Mouse (Mus musculus): Measurements from ENCODE around the gene Farp1.
"Not testable (repeated sequence)": the region's sequence is repeated elsewhere in the genome, so short reads cannot be mapped to it uniquely, and the experiment has no call there.

Farp1 gene

DNA sequence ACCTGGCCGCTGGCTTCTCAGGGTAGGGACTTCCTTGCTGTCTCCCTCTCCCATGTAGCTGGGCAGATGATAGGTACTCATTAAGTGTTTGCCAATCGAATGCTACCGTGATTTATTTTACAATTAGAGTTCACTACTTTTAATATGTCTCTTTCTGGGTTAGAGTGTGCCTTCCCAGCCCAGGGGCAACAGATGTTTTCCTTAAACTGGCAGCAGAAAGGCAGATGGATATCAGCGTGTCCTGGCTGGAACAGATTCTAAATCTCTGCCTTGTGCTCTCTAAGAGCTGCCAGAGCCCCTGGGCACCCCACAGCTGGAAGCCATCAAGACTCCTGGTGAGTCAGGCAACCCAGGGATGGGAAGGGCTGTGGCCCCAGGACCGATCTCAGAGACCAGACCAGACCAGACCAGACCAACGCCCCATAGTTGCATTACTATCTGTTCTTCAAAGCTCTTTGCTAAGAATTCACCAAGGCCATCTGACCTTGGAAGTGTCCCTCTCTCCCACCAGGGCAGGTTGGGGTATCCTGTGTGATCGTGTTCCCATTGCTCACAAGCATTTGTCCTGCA is 69.8 kb downstream of the Farp1 start:
- DNase-seq (ENCODE audit: low spot score) = no peak

DNA sequence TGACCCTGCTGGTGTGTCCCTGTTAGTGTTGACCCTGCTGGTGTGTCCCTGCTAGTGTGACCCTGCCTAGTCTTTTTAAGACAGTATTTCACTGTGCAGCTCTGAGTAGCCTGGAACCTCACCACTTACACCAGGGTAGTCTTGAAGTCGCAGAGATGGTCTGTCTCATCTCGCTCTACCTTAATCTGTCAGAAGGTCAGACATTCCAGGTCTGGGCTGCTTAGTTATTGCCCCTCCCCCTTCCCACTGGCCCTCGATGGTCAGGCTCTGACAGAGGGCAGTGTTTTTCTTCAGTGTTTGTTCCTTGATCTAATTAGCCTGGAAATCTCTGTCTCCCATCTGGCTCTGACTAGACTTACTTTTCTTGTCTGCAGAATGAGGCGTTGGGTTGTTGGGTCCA is 71.9 kb downstream of the Farp1 start:
- DNase-seq (ENCODE audit: low spot score) = no peak

DNA sequence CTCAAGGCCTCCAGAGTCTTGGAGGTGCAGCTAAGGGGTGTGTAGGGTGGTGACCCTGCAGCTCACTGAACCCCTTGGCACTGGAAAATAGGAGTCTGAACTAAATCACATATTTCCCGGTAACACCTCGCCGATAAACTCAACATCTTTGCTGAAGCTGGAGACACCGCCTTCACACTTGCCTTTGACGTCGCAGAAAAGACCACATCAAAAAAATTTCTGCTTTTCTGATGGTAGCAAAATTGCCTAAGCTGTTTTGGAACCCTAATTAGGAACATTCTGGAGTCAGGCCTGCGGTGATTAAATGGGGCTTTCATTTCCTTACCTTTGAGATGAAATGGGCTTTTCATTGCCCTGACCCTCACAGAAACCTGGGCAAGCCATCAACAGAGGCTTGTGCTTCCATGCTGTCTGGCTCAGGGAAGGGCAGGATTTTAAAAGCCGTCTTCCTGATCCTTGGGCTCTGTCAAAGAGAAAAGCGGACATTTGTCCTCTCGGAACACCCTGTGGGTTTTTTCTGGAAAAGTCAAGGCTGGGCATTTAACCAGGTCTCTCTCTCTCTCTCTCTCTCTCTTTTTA is 72.8 kb downstream of the Farp1 start:
- no peak for DNase-seq (ENCODE audit: low spot score)

DNA sequence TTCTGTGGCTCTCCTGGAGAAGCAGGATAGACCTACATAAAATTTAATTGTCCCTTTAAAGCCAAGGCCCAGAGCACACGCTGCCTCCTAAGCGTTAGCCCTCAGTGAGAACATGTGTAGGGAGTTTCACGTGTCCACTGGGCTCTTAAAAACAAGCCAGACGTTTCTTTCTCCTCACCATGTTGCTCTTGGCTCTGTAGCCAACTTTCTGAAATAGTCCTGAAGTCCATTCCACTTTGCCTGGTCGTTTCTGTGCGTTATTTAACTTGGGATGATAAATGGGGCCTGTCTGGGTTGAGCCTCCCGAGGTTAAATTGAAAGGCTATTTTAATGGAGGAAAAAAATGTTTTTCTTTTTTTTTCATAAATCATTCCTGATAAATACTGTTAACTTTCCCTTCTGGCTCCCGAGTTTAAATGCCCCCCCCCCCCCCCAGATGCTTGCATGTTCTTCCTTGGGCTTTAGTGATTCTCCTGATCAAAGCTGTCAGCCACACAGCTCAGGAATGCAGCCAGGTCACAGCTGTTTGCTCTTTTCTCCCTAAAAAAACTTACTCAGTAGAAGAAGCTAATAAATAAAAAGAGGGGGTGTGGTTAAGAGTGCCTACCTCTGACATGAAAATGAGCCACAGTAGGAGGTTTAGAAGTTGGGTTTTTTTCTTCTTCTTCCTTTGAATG is 73.6 kb downstream of the Farp1 start:
- no peak for DNase-seq (ENCODE audit: low spot score)

DNA sequence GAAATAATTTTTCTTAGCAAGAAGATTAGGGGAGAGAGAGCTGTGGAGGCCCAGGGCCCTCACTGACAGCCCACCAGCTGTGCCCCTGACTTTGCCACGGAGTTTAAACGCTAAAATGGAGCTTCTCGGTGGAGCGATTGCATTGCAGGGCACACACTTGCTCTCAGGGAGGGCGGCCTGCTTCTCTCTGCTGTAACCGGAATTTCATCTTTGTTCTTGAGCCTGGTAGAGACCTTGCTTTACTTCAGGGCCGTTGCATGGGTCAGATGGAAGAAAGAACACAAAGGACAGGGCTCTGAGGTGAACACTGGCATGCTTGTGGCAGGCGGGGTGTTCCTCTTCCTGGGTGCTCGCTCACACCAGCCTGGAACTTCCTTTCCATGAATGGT is 74.1 kb downstream of the Farp1 start:
- DNase-seq (ENCODE audit: low spot score) = peak; percentile 32

DNA sequence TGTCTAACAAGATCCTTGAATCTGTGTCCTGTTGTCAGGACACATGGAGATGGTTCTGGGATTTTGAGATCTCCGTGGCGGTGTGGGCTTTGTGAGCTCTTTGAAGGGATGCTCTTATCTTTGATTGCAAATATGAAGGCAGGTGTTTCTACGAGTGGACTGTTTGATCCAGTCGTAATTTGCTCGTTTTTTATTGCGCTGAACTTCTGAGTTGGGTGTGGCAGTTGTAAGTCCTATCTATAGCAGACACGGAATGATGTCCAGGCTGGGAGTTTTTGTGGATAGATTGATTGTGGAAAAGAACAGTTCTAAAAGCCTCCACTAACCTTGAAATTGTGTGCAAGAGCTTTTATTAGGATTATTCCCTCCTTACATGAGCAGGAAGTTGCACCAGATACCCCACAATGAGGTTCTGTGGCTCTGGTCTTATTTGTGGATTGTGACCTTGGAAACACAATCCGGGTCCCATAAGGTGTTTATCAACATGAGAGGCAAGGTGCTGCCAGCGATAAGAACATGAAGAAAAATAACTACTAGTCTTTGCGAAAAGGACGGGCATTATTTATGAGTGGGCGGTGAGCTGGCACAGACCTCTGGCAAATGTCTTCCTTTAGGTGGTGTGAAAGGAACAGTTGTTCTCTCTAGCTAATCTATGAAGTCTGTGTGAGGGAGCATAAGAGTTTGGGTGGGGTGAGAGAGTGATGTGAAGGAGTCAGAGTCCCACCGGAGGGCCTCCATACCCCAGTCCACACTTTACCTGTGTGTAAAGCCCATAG is 75.7 kb downstream of the Farp1 start:
- no peak for DNase-seq (ENCODE audit: low spot score)

DNA sequence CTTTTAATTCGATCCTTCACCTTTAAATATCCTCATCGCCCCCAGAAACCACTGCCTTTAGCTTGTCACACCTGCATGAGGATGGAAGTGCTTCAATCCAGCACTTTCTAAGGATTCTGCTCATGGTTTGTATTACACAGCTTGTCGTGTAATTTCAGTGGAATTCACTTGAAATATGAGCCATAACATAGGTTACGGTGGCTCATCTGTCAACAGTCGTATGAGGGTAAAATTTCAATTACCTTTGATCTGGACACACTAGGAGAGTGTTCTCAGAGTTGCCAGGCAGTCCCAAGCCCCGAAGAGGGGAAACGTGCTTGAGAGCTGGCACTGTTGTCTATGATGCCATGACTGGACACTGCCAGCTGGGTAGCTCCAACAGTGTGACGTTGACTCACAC is 77.1 kb downstream of the Farp1 start:
- DNase-seq (ENCODE audit: low spot score) = no peak

DNA sequence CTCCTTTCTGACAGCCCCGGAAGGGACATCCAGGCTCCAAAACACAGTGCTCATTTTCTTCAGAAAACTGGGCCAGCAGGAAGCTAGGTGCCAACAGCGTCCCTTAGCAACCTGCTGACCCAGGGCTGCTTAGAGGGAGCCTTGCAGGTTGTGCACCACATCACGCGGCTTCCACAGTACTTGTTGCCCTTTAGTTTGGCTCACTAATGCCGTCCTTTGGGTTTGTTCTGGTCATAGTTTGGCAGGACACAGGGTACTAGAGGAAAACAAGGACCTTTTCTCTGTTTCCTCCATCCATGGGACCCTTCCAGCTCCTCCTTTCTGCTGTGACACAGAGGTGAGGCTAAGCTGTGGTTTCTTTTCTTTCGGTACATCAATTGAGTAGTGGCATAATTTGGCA is 78.8 kb downstream of the Farp1 start:
- DNase-seq (ENCODE audit: low spot score) = no peak

DNA sequence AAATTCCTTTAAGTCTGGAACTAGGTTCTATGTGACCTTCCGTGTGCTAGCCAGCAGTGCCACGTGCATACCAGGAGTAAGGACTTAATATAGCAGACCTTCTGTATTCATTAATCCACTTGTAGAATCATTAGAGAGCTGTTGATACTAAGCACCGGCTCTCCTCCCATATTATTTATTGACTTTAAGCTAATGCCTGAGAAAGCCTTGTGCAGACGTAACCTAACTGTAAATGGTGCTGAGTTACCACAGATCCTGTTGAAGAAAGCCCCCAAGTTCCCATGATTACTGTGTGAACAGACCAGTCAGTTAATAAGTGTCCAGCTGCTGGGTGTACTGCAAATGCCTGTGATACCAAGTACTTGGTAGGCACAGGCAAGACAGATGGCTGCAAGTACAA is 81.7 kb downstream of the Farp1 start:
- no peak for DNase-seq (ENCODE audit: low spot score)

DNA sequence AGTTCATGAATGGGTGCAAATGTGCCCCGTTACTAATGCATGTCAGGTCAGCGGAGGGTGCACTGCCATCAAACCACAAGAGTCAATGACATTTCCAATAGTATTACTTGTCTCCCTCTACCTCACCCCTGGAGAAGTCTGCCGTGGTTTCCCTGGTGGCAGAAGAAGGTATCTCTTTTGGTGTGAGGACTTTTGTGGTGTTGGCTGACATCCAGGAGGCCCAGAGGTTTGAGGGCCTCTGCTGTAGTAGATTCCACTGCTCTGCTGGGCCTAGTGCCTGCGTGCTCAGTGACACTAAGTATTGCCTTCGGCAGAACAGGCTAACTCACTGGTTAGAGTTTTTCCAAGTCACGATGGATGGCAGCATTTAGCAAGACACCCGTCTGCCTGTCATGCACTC is 83.9 kb downstream of the Farp1 start:
- no peak for DNase-seq (ENCODE audit: low spot score)

DNA sequence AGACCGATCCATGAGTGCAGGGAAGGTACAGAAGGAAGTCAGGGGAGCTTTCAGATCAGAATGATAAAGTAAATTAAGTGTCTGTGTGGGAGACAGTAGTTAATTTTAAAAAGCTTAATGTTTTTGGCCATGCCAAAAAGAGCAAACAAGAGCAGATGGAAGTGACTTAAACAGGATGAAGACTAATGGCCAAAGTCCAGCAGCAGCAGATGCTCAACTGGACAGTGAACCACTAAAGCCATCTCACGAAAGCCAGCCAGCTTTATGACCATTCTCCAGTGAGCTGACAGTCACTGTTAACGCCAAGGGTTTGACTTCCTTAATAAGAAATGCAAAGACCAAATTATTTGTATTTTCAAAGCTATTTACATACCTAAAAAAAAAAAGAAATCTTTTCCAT is 86.7 kb downstream of the Farp1 start:
- DNase-seq (ENCODE audit: low spot score) = no peak

DNA sequence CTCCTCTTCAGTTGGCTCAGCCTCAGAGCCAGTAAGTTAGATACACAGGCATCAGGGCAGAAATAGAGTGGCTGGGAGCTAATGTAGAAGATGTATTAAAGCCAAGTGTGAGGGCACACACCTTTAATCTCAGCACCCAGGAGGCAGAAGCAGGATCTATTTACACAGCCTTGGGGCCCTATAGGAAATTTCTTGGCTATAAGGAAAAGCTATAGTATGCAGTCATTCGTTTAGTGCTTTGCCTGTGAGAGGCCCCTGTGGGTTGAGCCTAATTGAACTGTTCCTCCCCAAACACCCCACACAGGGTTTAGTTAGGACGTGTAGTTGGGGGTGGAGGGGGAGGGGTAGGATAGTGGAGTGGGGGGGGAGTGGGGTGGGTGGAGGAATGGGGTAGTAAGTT is 87.9 kb downstream of the Farp1 start:
- no peak for DNase-seq (ENCODE audit: low spot score)

DNA sequence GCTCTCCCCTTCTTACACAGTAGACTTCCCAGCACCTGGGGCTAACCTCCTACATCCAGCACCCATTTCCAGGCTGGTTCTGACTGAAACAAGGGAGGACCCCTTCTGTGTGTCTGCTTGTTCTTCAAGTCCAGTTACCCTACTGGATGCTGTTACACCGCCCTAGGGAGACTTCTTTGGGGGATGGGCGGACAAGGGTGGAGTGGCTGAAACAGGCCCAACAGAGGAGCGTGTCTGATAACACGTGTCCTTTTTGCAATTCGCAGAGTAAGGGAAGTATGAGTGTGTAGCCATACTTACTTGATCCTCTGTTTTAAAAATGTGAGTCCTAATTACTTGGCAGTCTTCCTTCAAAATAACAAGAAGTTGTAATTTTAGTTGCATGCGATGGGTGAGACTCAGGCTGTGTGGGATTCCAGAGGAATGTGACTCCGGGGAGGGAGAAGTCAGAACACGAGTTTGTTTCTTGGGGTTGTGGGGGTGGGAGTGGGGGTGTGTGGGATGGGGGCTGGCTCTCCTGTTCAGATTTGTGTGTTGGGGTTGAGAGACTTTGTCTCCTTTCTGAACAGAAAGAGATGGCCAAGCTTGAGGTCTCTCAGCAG is 89.5 kb downstream of the Farp1 start:
- DNase-seq (ENCODE audit: low spot score) = no peak

DNA sequence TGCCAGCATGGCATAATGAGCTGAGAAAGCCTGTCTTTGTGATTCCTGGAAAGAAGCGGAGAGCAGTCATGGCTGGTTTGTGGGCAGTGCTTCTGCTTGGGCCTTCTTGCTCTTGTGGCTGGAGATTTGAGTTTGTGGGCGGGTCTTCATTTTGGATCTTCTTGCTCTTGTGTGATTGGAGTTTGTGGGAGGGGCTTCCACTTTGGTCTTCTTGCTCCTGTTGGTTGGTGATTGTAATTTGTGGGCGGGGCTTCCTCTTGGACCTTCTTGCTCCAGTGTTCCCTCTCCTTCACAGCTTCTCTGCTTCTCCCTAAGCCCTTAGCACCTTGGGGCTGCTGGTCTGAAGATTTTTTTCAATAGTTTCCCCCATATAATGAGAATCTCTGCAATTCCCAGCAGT is 90.7 kb downstream of the Farp1 start:
- DNase-seq (ENCODE audit: low spot score) = no peak

DNA sequence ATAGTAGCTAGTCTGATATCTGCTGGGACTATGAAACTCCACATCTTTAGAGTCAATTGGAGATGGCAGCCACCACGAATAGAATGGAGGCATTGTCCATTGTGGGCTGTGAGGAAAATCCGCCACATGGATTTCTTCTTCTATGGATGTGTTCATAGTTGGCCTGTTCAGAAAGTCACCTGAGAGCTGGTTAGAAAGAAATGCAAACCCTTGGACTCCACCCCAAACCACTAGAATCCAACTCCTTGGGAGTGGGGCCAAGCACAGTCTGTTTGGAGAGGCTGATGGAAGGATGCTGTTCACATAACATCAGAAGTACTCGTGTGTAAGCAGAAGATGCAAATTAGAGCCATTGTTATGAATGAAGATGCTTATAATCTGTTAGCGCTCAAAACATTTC is 91.3 kb downstream of the Farp1 start:
- DNase-seq (ENCODE audit: low spot score) = no peak

DNA sequence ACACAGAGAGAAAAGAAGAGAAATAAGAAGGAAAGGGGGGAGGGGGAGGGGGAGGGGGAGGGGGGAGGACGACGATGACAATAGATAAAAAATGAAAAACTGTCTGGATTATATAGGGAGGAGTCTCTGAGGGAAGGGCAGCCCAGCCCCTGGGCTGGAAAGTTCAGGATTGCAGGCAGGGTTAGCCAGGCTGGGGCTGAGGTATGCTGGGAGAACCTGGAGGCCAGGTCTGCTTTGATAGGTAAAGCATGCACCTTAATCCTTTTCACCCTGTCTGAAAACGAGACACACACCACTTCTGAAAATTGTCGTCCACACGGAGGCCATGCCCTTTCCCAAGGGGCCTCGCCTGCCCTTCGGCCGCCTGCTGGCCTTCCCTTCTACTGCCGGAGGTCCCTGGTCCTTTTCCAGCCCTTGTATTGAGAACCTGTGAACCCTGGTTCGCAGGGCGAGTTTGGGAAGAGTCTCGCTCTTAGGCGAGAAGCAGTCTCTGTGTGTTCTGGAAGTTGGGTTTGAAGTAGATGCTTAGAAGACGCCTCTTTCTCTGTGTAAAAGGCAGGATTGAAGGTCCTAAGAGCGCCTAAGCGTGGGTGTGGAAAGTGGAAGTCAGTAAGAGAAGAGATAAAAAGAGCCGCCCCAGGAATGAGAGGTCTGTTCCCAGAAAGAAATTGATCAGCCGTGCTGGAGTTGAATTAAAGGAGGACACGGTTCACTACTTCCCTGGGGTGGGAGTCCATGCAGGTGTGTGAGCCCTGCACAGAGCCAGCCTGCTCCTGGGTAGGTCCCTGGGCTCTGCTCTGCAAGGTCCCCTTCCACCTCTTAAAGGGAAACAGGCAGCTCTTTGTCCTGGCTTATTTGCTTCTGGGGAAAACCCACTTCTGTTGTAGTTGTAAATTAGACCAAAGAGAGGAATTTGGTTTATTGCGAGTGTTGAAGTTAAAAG is 94.1 kb downstream of the Farp1 start:
- DNase-seq (ENCODE audit: low spot score) = no peak

DNA sequence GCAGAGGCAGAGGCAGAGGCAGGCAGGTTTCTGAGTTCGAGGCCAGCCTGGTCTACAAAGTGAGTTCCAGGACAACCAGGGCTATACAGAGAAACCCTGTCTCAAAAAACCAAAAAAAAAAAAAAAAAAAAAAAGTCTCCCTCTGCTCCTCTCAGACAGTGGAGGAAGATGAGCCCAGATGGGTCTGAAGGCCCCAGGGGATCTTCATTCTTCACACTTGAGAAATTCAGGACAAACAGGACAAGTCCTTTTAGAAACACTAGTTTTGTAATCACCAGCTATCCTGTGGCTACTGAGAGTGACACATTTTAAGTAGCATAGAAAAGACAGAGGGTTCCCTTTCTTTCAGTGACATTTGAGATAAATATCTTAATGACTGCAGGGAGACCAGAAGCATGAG is 95.4 kb downstream of the Farp1 start:
- not testable (repeated sequence) for DNase-seq (ENCODE audit: low spot score)

DNA sequence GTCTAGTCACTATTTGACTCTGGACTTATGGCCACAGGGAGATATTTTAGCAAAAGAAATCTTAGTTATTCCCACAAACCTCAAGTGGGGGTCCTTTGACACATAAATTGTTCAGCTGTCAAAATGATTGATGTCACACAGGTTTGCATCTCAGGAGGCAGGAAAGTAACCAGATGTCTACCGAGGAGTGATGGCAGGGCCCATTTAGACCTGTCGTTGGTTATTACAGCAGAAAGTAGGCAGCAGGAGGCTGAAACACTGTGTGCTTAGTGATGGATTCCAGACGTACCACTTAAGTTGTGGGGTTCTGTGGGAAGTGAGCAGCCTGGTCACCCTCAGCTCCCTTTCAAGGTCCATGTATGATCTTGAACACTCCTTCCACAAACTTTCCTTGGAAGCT is 99.4 kb downstream of the Farp1 start:
- no peak for DNase-seq (ENCODE audit: low spot score)

DNA sequence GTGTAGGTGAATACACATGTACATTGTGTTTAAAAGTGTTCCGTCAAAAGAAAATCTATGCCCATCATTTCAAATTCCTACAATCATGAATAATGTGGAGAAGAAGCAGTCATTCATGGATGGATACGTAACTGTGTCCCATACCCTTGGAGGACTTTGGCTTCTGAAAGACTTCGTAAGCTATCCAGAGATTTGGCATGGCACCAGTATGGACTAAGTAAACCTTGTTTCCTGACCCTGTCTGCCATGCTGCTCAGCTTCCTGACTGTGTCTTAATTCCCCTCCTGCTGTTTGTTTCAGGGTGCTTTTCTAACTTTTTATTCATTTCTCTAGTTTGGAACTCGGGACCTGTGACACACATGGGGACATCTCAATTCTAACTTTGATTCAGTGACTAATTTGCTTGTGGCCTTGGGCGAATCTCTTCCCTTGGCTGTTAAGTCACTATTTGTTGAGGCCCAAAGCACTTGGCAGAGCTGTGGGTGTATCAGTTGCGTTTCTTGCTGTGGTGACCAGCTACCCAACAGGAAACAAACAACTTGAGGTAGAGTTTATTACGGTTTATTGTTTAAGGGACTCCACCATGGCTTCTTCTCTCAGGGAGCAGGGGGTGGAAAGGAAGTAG is 108.9 kb downstream of the Farp1 start:
- DNase-seq (ENCODE audit: low spot score) = no peak

DNA sequence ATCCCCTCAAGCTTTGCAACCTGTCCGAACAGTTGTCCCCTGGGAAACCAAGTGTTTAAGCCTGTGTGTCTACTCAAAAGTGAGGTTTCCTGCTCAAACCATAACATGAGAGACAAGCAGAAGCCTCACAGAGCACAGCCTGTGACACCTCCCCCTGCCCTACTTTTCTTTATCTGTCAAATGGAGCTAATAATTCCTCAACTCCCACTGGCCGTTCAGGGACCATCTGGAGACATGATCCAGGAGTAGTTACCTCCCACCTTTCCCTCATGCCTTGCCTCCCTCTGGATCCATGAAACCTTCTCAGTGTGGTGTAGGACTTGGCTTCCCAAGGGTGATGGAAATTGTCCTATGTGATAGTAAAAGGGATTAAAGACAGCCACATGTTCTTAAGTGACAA is 109.5 kb downstream of the Farp1 start:
- DNase-seq (ENCODE audit: low spot score) = no peak

DNA sequence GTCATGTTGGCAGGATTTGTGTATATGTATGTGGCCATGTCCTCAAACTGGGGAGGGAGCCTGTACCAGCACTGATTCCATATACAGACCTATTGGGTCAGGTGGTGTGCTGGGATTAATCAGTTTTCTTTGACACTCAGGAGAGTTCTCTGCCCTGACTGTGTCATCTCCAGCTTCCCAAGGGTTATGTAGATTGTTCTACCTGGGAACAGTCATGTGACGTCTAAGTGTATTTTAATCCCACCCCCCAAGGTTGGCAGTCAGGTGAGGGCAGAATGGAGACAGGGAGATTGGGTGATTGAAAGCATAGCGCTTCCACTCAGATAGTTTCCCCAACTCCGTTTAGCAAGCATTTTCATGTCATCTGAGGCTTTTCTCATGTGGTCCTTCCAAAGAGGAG is 110.3 kb downstream of the Farp1 start:
- no peak for DNase-seq (ENCODE audit: low spot score)
